Mouse (Mus musculus) neural tube, embryonic 14.5 days (tissue): ENCODE results near the gene Ccar1. TPM values are rescaled to one million over a fixed set of nuclear protein-coding genes. Genes with fewer than 3 reads are reported as not detected.
A peak's percentile ranks its signal among the peaks of the same experiment; 100 is the strongest.
"Not testable (repeated sequence)": the region's sequence is repeated elsewhere in the genome, so short reads cannot be mapped to it uniquely, and the experiment has no call there.

Experiments
- ATAC-seq: fragments of 200-750 bp; cut with Nextera tagmentation; 2 replicates; pipeline ENCODE4 v1.8.0; 2017; ENCODE audit warnings: low read depth, mild to moderate bottlenecking, moderate TSS enrichment, moderate library complexity
- H3K27ac ChIP-seq: fragments of 300-500 bp; sonication (generic); 2 replicates; pipeline ENCODE4 v1.5.1; 2014; ENCODE audit warnings: low read depth, mild to moderate bottlenecking, control low read depth, low read length, moderate library complexity, mixed read lengths
- H3K27me3 ChIP-seq: fragments of 300-500 bp; sonication (generic); 2 replicates; pipeline ENCODE4 v1.6.1; 2014; ENCODE audit warnings: low read length; ENCODE audit not compliant: control insufficient read depth, insufficient read depth
- H3K36me3 ChIP-seq: fragments of 300-500 bp; sonication (generic); 2 replicates; pipeline ENCODE4 v1.6.1; 2014; ENCODE audit warnings: low read length, mixed read lengths; ENCODE audit not compliant: control insufficient read depth, insufficient read depth
- H3K4me1 ChIP-seq: fragments of 300-500 bp; sonication (generic); 2 replicates; pipeline ENCODE4 v1.6.1; 2014; ENCODE audit warnings: low read length; ENCODE audit not compliant: control insufficient read depth, insufficient read depth
- H3K4me2 ChIP-seq: fragments of 300-500 bp; sonication (generic); 2 replicates; pipeline ENCODE4 v1.6.1; 2014; ENCODE audit warnings: mild to moderate bottlenecking, low read depth, low read length, control low read depth
- H3K4me3 ChIP-seq: fragments of 300-500 bp; sonication (generic); 2 replicates; pipeline ENCODE4 v1.5.1; 2014; ENCODE audit warnings: low read depth, low read length, control low read depth, mixed read lengths
- H3K9ac ChIP-seq: fragments of 300-500 bp; sonication (generic); replicated peaks from 2 replicates; pipeline ENCODE4 v1.6.1; 2014; ENCODE audit warnings: low read depth, mild to moderate bottlenecking, control low read depth, low read length, mixed read lengths
- H3K9me3 ChIP-seq: fragments of 300-500 bp; sonication (generic); 2 replicates; pipeline ENCODE4 v1.6.1; 2016; ENCODE audit warnings: low read length; ENCODE audit not compliant: control insufficient read depth
- WGBS: fragments of 180-500 bp; shearing (Covaris S2); extraction: QIAGEN DNeasy Blood & Tissue Kit; methylation state at CpG from one replicate; pipeline ENCODE4 v1.1.7; 2014; 5-methylcytosine and 5-hydroxymethylcytosine counted together
- polyA plus RNA-seq: library from polyadenylated mRNA; unstranded; fragments of >200 nt; fragmentation: Nextera tagmentation; extraction: Ambion mirVana; gene quantifications from 2 replicates; pipeline ENCODE4 v1.2.1, GENCODE M21; 2014

The Ccar1 gene
- polyA plus RNA-seq, 1 experiment from 2014 or later: 110 TPM

DNA sequence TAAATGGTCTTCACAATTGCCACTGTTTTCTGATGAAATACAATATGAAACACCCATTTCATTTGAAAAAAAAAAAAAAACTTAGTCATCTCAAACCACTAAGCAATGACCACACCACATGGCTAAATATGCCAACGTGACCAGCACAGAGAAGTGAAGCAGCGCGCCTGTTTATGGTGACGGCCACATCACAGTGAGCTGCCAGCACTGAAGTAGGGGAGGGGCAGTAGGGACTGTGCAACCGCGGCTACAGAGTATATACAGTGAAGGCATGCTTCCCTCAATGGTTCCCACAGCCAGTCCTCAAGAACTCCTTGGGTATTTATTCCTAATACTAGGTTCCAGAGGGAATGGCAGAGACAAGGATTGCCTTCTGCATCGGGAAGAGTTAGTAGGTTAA is 16.2 kb upstream of the Ccar1 start:
- no peak overlapping the region for H3K4me2 ChIP-seq
- H3K27me3 ChIP-seq: no peaks in the 10 kb centered on the region
- 95% methylated on average over 7 of the region's 7 CpGs for WGBS
- no peaks in the 10 kb centered on the region for H3K9me3 ChIP-seq
- peaks cover 8% of the 10 kb centered on the region for H3K36me3 ChIP-seq
- no peak overlapping the region for H3K9ac ChIP-seq
- H3K27ac ChIP-seq: no peak overlapping the region
- no peaks in the 10 kb centered on the region for H3K4me1 ChIP-seq
- no peak for ATAC-seq
- H3K4me3 ChIP-seq: no peak overlapping the region

DNA sequence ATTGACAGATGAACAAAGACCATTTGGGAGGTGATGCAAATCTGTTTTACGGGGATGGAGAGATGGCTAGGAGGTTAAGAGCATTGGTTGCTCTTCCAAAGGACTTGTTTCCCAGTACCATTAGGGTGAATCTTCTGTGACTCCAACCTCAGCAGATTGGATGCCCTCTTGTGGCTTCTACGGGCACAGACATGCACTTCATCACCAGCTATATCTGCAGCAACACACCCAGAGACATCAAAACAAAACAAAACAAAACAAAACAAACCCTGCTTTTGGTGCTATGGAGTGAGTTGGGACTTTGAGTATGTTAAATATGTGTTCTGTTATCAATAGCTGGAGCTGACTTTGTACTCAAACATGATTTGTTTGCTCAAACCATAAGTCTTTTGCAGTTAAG is 12.0 kb upstream of the Ccar1 start:
- Histone ChIP-seq H3K9me3 (no peaks in the 10 kb centered on the region), H3K36me3 (no peaks in the 10 kb centered on the region), H3K4me1 (no peaks in the 10 kb centered on the region), H3K27me3 (no peaks in the 10 kb centered on the region), H3K4me3 (no peak overlapping the region), H3K4me2 (no peak overlapping the region), H3K9ac (no peak overlapping the region), H3K27ac (no peak overlapping the region)
- WGBS: 80% methylated on average over 2 of the region's 2 CpGs
- no peak for ATAC-seq

DNA sequence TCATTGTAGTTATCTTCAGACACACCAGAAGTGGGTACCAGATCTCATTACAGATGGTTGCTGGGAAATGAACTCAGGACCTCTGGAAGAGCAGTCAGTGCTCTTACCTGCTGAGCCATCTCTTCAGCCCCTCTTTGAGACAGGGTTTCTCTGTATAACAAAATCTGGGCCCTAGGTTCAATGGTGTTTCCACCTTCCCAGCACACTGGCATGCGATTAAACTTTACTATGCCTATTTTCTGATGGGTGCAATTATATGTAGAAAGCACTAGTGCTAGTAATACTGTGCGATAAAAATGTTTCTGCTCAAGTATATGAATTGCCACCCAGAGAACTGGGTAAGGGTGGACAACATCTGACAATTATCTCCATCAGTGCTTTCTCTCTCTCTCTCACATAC is 11.2 kb upstream of the Ccar1 start:
- Histone ChIP-seq H3K4me2 (no peak overlapping the region), H3K9ac (no peak overlapping the region), H3K27ac (no peak overlapping the region), H3K27me3 (no peaks in the 10 kb centered on the region), H3K4me3 (no peak overlapping the region), H3K4me1 (no peaks in the 10 kb centered on the region), H3K36me3 (no peaks in the 10 kb centered on the region), H3K9me3 (no peaks in the 10 kb centered on the region)
- WGBS: 97% methylated on average over 2 of the region's 2 CpGs
- ATAC-seq: no peak

DNA sequence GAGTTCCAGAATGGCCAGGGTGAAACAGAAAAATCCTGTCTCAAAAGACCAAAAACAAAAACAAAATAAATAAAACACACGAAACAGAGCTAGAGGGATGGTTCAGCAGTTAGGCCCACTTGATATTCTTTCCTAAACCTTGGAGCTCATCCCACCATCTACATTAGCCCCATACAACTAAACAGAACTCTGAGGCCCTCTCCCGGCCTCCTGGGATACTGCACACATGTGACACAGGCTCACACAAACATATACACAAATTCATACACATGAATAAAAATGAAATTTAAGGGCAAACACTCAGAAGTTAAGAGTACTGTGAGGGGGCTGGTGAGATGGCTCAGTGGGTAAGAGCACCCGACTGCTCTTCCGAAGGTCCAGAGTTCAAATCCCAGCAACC is 2.1 kb upstream of the Ccar1 start:
- no peaks in the 10 kb centered on the region for H3K27me3 ChIP-seq
- H3K36me3 ChIP-seq: peaks cover 12% of the 10 kb centered on the region
- H3K4me3 ChIP-seq: no peak overlapping the region
- no peaks in the 10 kb centered on the region for H3K9me3 ChIP-seq
- H3K9ac ChIP-seq: no peak overlapping the region
- over 99% methylated on average over 4 of the region's 4 CpGs for WGBS
- H3K4me1 ChIP-seq: peaks cover 5% of the 10 kb centered on the region; the same call in 1 of the 2 replicates
- no peak overlapping the region; the same call in 1 of the 2 replicates for H3K27ac ChIP-seq
- no peak for ATAC-seq
- no peak overlapping the region for H3K4me2 ChIP-seq

DNA sequence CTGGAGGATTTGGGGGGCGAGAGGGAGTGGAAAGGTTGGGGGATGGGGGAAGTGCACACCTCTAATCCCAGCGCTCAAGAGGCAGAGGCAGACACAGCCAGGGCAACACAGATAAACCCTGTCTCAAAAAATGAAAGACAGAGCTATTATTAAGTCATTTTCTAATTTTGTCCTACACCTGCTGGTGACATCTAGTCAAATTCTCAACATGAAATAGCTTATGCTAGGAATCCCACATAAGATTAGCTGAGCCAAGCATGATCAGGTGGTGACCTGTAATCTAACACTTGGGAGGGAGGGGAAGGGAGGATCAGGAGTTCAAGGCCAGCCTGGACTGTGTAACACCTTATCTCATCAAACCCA is 986 bp upstream of the Ccar1 start:
- Histone ChIP-seq H3K27me3 (no peaks in the 10 kb centered on the region), H3K36me3 (peaks cover 22% of the 10 kb centered on the region), H3K4me2 (peak overlapping the region; percentile 56), H3K4me1 (peaks cover 5% of the 10 kb centered on the region; the same call in 1 of the 2 replicates), H3K9me3 (no peaks in the 10 kb centered on the region), H3K27ac (peak overlapping the region; percentile 95), H3K4me3 (peak overlapping the region; percentile 98; the same call in 1 of the 2 replicates), H3K9ac (no peak overlapping the region; the same call in 1 of the 2 replicates)
- peak; percentile 26; the same call in 1 of the 2 replicates for ATAC-seq
- WGBS: 39% methylated on average over 2 of the region's 2 CpGs

DNA sequence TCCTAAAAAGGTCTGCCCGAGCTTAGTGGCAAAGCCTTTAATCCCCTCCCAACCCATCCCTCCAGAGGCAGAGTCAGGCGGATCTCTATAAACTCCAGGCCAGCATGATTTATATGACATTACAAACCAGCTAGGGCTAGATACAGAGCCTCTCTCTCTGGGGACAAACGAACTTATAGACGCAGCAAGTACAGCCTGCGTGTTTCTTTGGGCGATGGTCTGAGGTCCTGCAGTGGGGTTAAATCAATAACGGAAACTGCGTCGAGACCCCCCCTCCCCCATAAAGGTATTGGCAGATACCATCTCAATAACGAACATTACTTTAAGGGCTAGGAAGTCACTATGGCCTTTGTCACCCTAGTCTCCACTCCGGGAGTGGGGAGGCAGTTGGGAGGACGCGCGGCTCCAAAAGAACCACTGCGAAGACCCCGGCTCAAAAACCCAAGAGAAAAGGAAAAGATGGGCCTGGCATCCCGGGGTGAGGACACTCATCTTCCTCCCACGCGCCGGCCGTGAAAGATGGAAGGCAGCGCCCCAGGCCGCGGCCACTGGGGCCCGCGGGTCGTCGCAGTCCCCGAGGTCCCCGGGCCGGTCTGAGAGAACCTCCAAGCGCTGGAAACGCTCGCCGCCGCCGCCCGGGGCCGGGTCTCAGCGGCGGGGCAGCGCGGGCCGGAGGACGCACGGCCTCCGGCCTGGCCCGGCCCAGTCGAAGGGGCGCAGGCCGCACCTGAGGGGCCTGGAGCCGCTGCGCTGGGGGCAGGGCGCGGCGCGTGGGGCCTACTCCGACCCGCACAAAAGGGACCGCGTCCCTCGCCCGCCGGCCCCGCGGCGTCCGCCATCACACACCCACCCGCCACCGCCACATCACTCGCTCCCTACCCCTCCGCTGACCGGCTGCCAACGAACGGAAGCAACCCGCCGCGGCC is 572 bp downstream of the Ccar1 start:
- H3K9ac ChIP-seq: peak overlapping the region; percentile 98
- H3K4me1 ChIP-seq: peaks cover 5% of the 10 kb centered on the region; the same call in 1 of the 2 replicates
- no peaks in the 10 kb centered on the region for H3K9me3 ChIP-seq
- H3K4me2 ChIP-seq: peak overlapping the region; percentile 67
- ATAC-seq: peak; percentile 83
- WGBS: under 1% methylated on average over 70 of the region's 78 CpGs
- H3K4me3 ChIP-seq: peak overlapping the region; percentile 98
- peaks cover 32% of the 10 kb centered on the region for H3K36me3 ChIP-seq
- H3K27ac ChIP-seq: peak overlapping the region; percentile 95
- H3K27me3 ChIP-seq: no peaks in the 10 kb centered on the region

DNA sequence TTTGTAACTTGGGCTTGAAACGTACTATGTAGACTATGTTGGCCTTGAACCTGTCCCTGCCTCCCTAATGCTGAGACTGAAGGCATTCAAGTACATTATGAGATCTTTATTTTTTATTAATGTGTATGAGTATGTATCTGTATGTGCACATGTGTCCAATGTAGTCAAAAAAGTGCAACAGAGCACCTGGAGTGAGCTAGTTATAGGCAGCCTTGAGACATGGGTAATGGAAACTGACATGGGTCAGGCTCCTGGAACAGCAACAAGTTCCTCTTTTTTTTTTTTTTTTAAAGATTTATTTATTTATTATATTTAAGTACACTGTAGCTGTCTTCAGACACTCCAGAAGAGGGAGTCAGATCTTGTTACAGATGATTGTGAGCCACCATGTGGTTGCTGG is 10.3 kb downstream of the Ccar1 start:
- not testable (repeated sequence) for H3K27me3 ChIP-seq, H3K4me2 ChIP-seq, H3K9me3 ChIP-seq, H3K4me3 ChIP-seq, H3K9ac ChIP-seq, H3K27ac ChIP-seq, ATAC-seq, H3K4me1 ChIP-seq
- peaks cover 86% of the 10 kb centered on the region for H3K36me3 ChIP-seq
- WGBS: 92% methylated on average over 1 of the region's 1 CpGs

DNA sequence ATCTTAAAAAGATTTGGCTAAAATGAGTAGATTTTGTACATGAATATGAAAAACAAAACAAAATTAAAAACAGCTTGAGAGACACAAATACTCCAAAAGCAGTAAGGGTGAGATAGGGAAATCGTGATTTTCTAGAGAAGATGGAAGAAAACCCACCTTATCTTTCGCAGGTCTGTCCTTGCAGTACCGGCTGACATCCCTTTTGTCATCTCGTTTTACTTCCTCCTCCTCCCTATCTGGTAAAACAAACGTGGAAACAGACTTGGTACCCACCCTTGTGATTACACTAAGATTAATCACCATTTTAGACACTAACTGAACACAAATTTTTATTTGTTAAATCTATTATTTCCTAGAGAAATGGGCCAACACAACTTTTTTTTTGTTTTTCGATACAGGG is 41.3 kb downstream of the Ccar1 start:
- Histone ChIP-seq H3K4me1 (no peaks in the 10 kb centered on the region), H3K4me3 (no peak overlapping the region), H3K9ac (no peak overlapping the region), H3K36me3 (peaks cover 77% of the 10 kb centered on the region), H3K27me3 (no peaks in the 10 kb centered on the region), H3K27ac (no peak overlapping the region), H3K4me2 (no peak overlapping the region), H3K9me3 (no peaks in the 10 kb centered on the region)
- 91% methylated on average over 6 of the region's 6 CpGs for WGBS
- no peak for ATAC-seq

DNA sequence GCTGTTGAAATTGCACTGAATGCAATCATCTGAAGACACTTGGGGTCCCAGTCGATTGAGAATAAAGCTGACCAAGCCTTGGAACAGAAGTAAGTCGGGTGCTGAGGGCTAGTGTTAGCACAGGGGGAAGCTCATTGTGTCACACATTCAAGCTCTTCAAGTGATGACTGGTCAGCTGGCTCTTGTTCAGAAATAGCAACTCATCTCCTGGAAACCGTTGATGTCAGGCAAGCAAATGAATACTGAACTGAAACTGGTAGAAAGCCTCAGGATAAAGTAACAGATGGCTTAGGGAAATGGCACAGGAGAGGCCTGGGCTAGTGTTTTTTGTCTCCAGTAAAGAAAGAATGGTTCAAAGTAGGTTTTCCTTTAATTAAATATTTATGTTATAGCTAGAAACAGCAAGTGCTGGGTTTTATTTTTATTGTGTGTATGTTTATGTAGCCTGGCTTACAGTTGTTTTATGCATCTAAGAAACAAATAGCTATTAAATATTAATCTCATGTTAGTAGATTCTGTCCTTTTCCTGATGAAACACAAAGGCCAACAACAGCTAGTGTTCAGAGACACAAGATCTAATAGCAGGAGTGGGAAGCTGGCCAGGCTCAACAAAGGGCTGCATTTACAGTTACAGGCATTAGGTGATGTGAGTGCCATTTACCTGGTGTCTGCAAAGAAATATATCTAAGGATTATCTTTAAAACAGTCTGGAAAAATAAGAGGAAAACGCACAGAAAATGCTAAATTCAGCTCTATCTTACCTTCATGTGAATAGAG is 51.9 kb downstream of the Ccar1 start:
- Histone ChIP-seq H3K4me3 (no peak overlapping the region), H3K9ac (no peak overlapping the region), H3K4me2 (no peak overlapping the region), H3K36me3 (peaks cover 22% of the 10 kb centered on the region), H3K4me1 (no peaks in the 10 kb centered on the region), H3K27ac (no peak overlapping the region), H3K27me3 (no peaks in the 10 kb centered on the region), H3K9me3 (no peaks in the 10 kb centered on the region)
- ATAC-seq: no peak
- 59% methylated on average over 4 of the region's 4 CpGs for WGBS
